Mouse (Mus musculus) C2C12 (cell line): ENCODE measurements around the gene Synm.

Source experiments
- CTCF ChIP-seq: IDR thresholded peaks from one replicate; pipeline ENCODE4 v1.5.1; 2011; ENCODE audit not compliant: control insufficient read depth, insufficient read depth, insufficient read length
- FOSL1 ChIP-seq: IDR thresholded peaks from one replicate; pipeline ENCODE4 v1.8.0; 2011; ENCODE audit warnings: mild to moderate bottlenecking, low read length; ENCODE audit not compliant: poor library complexity, insufficient read depth, severe bottlenecking
- USF1 ChIP-seq: IDR thresholded peaks from one replicate; pipeline ENCODE4 v1.6.1; 2011; ENCODE audit warnings: low read depth, mild to moderate bottlenecking, control low read depth, moderate library complexity

DNA sequence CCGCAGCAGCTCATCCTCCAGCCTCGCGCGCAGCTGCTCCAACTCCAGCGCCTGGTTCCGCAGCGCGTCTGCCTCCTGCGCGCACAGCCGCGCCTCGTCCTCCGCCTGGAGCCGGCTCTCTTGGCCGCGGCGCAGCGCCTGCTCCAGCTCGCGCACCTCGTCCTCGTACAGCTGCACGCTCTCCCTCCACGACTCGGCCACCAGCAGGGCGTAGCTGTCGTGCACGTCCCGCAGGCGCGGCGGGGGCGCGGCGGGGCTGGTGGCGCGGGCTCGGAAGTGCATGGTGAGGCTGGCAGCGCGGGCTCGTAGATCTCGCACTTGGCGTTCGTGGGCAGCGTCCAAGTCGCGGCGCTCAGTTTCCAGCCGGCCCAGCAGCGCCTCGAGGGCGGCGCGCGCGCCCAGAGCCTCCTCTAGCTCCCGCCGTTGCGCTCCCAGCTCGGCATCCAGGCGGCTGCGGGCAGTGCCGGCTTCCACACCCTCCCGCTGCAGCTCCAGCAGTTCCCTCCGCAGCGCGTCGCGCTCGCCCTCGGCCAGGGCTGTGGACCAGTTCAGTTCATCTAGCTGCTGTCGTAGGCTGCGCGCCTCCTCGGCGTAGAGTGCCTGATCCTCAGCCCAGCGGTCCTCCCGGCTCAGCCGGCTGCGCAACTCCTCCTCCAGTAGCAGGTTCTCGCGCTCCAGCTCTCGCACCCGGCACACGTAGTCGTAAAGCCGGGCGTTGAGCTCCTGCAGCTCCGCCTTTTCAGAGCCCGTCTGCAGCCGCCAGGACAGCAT, 499 bp downstream of the Synm start:
- TF ChIP-seq CTCF (no peak), USF1 (no peak), FOSL1 (no peak)
